Comparison of ENCODE assay signal across 11 mouse cellular contexts in the genomic region with DNA sequence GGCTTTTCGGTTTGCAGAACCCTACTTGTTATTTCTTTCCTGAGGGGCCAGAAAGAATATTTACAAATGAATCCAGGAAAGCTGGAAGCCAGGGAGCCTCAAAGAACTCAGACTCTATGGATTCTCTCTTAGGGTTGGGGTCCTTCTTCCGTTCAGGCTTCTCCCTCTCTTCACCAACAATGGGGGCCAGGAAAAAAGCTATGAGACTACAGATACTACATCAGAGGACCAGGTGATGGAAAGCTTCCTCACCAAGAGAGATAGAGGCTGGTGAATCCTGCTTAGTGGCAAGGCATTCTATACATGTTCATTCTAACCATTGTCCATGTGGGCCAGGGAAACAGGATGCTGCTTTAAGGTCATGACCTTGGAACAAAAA.
DNase-seq lines count a peak whose midpoint lies in the region; ATAC-seq lines count a peak whose summit lies in the region.
"Had no signal": no experiment of that assay in that cellular context is flagged by ENCODE, and none has a peak within 500 bp of the region (broad histone marks: within the 10 kb centered on the region; RNA-seq: fewer than 3 reads in every experiment).

No protein-coding gene starts in this region.

- H3K36me3 ChIP-seq in kidney, embryonic 14.5 days (ENCODE audit: control insufficient read depth, insufficient read depth, low read length): no peaks in the 10 kb centered on the region
- no peaks in the 10 kb centered on the region for H3K36me3 ChIP-seq in embryonic facial prominence, embryonic 14.5 days (ENCODE audit: control insufficient read depth, insufficient read depth, low read length)
- H3K36me3 ChIP-seq in hindbrain, embryonic 13.5 days: no peaks in the 10 kb centered on the region
- no peaks in the 10 kb centered on the region for H3K36me3 ChIP-seq in midbrain, embryonic 13.5 days

- H3K27me3 ChIP-seq in kidney, embryonic 14.5 days (ENCODE audit: control insufficient read depth, insufficient read depth, low read length): no peaks in the 10 kb centered on the region
- no peaks in the 10 kb centered on the region for H3K27me3 ChIP-seq in embryonic facial prominence, embryonic 14.5 days (replicated peaks; ENCODE audit: control insufficient read depth, insufficient read depth, low read length)
- H3K27me3 ChIP-seq in hindbrain, embryonic 13.5 days: no peaks in the 10 kb centered on the region
- no peaks in the 10 kb centered on the region for H3K27me3 ChIP-seq in midbrain, embryonic 13.5 days

- ATAC-seq in kidney, embryonic 14.5 days (ENCODE audit: low FRiP score, low TSS enrichment): no peak
- ATAC-seq in embryonic facial prominence, embryonic 14.5 days (ENCODE audit: low read depth): no peak
- ATAC-seq in hindbrain, embryonic 13.5 days (ENCODE audit: low FRiP score): peak; percentile 55
- peak; percentile 53; the same call in 1 of the 2 replicates for ATAC-seq in midbrain, embryonic 13.5 days
- ATAC-seq: lung, postnatal 0 days had no signal

- H3K9ac ChIP-seq in kidney, embryonic 14.5 days (ENCODE audit: low read depth, low read length): no peak overlapping the region
- H3K9ac ChIP-seq in embryonic facial prominence, embryonic 14.5 days (ENCODE audit: low read depth, low read length): no peak overlapping the region
- peak overlapping the region; percentile 70; the same call in 1 of the 2 replicates for H3K9ac ChIP-seq in hindbrain, embryonic 13.5 days
- peak overlapping the region; percentile 46 for H3K9ac ChIP-seq in midbrain, embryonic 13.5 days (replicated peaks)

- no peaks in the 10 kb centered on the region; the same call in 1 of the 2 replicates for H3K4me1 ChIP-seq in kidney, embryonic 14.5 days (ENCODE audit: control insufficient read depth, insufficient read depth, low read length)
- H3K4me1 ChIP-seq in embryonic facial prominence, embryonic 14.5 days (ENCODE audit: control insufficient read depth, insufficient read depth, low read length): no peaks in the 10 kb centered on the region
- peaks cover 29% of the 10 kb centered on the region for H3K4me1 ChIP-seq in hindbrain, embryonic 13.5 days (replicated peaks)
- H3K4me1 ChIP-seq in midbrain, embryonic 13.5 days (replicated peaks): peaks cover 32% of the 10 kb centered on the region

- no peak overlapping the region for H3K27ac ChIP-seq in kidney, embryonic 14.5 days (ENCODE audit: low read depth, low read length)
- no peak overlapping the region for H3K27ac ChIP-seq in embryonic facial prominence, embryonic 14.5 days (replicated peaks; ENCODE audit: low read depth, low read length)
- peak overlapping the region; percentile 93 for H3K27ac ChIP-seq in hindbrain, embryonic 13.5 days
- H3K27ac ChIP-seq in midbrain, embryonic 13.5 days: peak overlapping the region; percentile 91

- no peak overlapping the region for H3K4me3 ChIP-seq in kidney, embryonic 14.5 days (ENCODE audit: low read length)
- no peak overlapping the region; the same call in 1 of the 2 replicates for H3K4me3 ChIP-seq in embryonic facial prominence, embryonic 14.5 days (ENCODE audit: low read depth, low read length)
- H3K4me3 ChIP-seq in hindbrain, embryonic 13.5 days: peak overlapping the region; percentile 40
- H3K4me3 ChIP-seq in midbrain, embryonic 13.5 days (replicated peaks): peak overlapping the region; percentile 31

- DNase-seq in kidney, postnatal 36 days: no peak
- no peak for DNase-seq in embryonic facial prominence, embryonic 14.5 days (ENCODE audit: low spot score)
- no peak for DNase-seq in cerebellum, adult 11-12 months
- DNase-seq in frontal cortex, postnatal 14 days (ENCODE audit: low spot score in 2 of 2): no peak
- DNase-seq in urinary bladder, postnatal 4 days (ENCODE audit: low spot score in 2 of 2): no peak
- DNase-seq: heart, postnatal 4 days; thymus, postnatal 14 days had no signal

- H3K4me2 ChIP-seq in kidney, embryonic 14.5 days (replicated peaks; ENCODE audit: low read depth, low read length): peak overlapping the region; percentile 31; the same call in 1 of the 2 replicates
- peak overlapping the region; percentile 53 for H3K4me2 ChIP-seq in embryonic facial prominence, embryonic 14.5 days (ENCODE audit: low read depth, low read length)
- H3K4me2 ChIP-seq in hindbrain, embryonic 13.5 days: peak overlapping the region; percentile 71
- H3K4me2 ChIP-seq in midbrain, embryonic 13.5 days (replicated peaks): peak overlapping the region; percentile 56

- WGBS in kidney, embryonic 14.5 days: 43% methylated on average over 2 of the region's 2 CpGs
- WGBS in embryonic facial prominence, embryonic 14.5 days: 32% methylated on average over 2 of the region's 2 CpGs
- 18% methylated on average over 2 of the region's 2 CpGs for WGBS in hindbrain, embryonic 13.5 days
- WGBS in midbrain, embryonic 13.5 days: 7% methylated on average over 2 of the region's 2 CpGs

- no peaks in the 10 kb centered on the region for H3K9me3 ChIP-seq in kidney, embryonic 14.5 days (ENCODE audit: control insufficient read depth, low read length)
- no peaks in the 10 kb centered on the region for H3K9me3 ChIP-seq in embryonic facial prominence, embryonic 14.5 days (ENCODE audit: control insufficient read depth, low read length)
- no peaks in the 10 kb centered on the region for H3K9me3 ChIP-seq in hindbrain, embryonic 13.5 days
- H3K9me3 ChIP-seq in midbrain, embryonic 13.5 days: no peaks in the 10 kb centered on the region

Comparison
In these comparisons a context has a peak if more than half of its experiments do, and no peak if none do; other contexts are left out.
1. ATAC-seq: peak in hindbrain, embryonic 13.5 days (single experiment) and midbrain, embryonic 13.5 days (single experiment); none in kidney, embryonic 14.5 days (single experiment) and embryonic facial prominence, embryonic 14.5 days (single experiment).
2. H3K27ac ChIP-seq: peak in hindbrain, embryonic 13.5 days (single experiment) and midbrain, embryonic 13.5 days (single experiment); none in kidney, embryonic 14.5 days (single experiment) and embryonic facial prominence, embryonic 14.5 days (single experiment).
3. H3K4me3 ChIP-seq: peak in hindbrain, embryonic 13.5 days (single experiment) and midbrain, embryonic 13.5 days (single experiment); none in kidney, embryonic 14.5 days (single experiment) and embryonic facial prominence, embryonic 14.5 days (single experiment).
4. H3K9ac ChIP-seq: peak in hindbrain, embryonic 13.5 days (single experiment) and midbrain, embryonic 13.5 days (single experiment); none in kidney, embryonic 14.5 days (single experiment) and embryonic facial prominence, embryonic 14.5 days (single experiment).
5. Peak in every context shown above with its lines, with median percentiles within 50 percentile points of each other: H3K4me2 ChIP-seq.